Mouse (Mus musculus) adipocyte (in vitro differentiated cells): ENCODE data around the gene Ston2.
"Not testable (repeated sequence)": the region's sequence is repeated elsewhere in the genome, so short reads cannot be mapped to it uniquely, and the experiment has no call there.

ENCODE experiments used
- DNase-seq: peaks from one replicate; pipeline ENCODE4 v3.0.0-alpha.2; 2016; ENCODE audit warnings: low spot score

The Ston2 gene

DNA sequence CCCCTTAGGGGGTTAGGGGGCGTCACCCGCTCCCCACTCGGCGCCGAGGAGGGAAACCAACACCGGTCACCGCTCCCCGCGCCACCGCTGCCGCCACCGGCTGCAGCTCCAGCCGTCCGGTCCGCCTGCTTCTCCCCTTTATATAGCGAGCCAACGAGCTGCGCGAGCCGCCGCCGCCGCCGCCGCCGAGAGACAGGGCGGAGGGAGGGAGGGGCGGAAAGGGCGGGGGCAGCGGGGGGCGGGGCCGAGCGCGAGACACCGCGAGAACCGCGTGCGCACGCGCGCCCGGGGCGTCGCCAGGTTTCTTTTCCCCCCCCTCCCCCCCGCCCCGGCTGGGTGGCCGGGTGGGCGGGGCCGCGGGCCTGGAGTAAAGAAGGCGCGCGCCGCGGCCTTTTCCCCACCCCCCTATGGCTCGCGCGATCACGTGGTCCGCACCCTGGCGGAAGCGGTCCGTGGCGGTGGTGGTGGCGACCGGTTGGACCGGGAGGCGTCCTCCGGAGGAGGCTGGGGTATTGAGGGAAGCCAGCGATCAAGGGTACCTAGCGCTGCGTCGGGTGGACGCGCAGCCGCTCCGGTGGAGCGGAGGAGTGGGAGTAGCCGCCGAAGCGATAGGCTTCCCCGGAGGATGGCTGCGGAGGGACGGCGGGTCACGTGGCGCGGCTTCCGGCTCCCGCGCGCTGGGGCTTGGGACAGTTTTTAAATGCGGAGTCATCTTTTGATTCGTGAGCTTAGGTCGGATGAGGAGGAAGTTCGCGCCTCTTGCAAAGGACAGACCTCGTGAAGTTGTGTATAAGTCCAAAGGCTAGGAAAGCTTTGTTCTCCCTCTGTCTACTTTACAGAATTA lies 198.1 kb downstream of the Ston2 start, which contains the start of gene Gtf2a1:
Gtf2a1 (minus strand) TSS at position 641 of the 844 bp plus-strand sequence.
- peak; percentile 95 for DNase-seq

DNA sequence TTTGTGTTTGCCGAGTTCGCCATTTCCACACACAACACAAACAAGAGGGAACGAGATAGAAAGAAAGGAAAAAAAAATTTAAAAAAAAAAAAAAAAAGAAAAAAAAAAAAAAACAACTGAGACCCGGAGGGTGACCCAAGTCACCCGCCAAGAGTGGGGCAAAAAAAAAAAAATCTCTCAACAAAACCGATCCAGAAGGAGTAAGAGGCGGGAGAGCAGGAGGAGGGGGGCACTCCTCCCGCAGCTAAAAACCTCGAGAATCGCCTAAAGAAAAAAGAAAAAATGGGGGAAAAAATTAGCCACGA lies 198.7 kb downstream of the Ston2 start:
- DNase-seq = no peak

- peak; percentile 66 for DNase-seq
Observed at GRCm38 (mm10) chr12:91588670-91589541, 199.3 kb downstream of the Ston2 start.

DNA sequence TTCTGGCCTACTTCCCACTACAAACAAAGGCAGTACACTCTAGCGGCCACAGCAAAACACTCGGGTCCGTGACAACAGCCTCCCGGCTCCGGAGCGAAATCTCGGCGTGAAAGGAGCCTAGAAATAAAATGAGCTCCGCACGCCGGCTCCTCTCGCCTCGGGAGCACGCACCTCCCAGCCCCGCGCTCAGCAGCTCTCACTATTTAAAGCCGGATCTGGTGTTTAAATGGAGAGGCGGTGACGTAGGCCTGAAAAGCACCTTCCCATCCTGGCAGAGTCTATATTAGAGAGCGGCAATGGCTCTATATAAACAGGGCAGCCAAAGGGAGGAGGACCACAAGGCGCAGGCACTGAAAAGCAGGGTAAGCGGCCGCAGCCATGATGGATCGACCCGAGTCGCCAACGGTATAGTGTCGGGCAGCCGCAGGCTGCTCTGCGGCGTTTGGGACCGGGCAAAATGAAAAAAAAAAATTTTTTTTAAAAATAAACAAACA lies 200.0 kb downstream of the Ston2 start:
- DNase-seq = peak; percentile 95

- no peak for DNase-seq
Observed at GRCm38 (mm10) chr12:91587491-91588033, 200.6 kb downstream of the Ston2 start.

DNA sequence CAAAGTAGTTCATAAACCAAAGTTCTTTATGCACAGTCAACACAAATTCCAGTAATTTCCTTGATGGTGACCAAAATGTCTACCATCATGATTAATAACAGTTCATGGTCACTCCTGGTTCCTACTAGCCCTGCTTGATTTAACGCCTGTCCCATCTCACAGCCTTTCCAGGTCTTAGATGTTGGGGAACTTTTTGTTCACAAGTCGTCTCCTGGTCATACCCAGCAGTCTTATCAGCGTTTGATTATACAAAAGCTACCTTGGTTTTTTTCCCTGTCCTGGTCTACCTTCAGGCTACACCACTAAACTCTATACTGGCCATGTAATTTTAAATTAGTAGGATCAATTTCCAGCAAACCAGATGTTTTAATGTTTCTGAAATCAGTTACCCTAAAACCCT lies 201.1 kb downstream of the Ston2 start:
- no peak for DNase-seq

DNA sequence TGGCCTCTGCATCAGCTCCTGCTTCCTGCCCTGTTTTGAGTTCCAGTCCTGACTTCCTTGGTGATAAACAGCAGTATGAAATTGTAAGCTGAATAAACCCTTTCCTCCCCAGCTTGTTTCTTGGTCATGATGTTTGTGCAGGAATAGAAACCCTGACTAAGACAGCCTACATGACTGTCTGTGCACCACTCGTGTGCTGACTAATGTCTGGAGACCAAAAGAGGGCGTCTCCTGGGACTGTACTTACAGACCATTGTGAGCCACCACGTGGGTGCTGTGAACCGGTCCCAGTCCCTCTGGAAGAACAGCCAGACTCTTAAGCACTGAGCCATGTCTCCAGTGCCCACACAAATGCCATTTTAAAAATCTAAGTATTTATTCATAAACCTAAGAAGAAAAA lies 202.4 kb downstream of the Ston2 start:
- not testable (repeated sequence) for DNase-seq

DNA sequence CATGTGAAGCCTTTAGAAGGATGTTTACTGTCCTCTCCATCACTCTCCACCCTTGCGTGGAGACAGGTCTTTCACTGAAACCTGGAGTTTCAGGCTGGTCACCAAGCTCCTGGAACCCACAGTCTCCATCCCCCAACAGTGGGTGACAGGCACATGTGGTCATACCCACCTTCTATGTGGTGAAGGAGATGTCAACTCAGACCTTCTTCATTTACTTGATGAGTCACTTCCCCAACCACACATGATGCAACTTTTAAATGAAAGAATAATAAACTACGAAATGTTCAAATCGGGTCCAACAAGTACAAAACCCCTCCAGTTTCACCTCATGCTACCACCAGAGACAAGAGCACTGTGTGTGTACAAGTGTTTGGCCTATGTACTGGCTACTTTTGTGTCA lies 203.0 kb downstream of the Ston2 start:
- no peak for DNase-seq

- no peak for DNase-seq
Observed at GRCm38 (mm10) chr12:91583409-91583808, 204.8 kb downstream of the Ston2 start.
